Mouse (Mus musculus) right cerebral cortex, postnatal 4 days (tissue): ENCODE results near the gene Chmp2b.

Source experiments
- DNase-seq: peaks from one replicate; pipeline ENCODE4 v3.0.0-alpha.2; 2022

Chmp2b gene

DNA sequence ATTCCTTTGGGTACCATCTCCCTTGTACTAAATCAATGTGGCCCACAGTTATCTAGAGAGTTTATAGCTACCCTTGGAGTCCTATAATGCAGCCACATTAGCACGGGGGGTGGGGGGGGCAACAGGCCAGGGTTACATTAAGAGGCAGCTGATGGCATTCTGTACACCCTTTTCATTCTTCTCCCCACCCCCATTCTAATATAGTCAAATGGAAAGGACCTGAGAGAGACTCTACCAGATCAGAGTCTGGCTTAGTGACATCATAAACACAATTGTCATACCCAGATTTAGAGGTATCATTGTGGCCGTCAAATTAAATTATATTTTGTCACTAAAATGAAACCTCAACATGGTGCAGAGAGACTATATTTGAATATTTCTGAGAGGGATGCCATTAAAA lies 36.5 kb downstream of the Chmp2b start:
- DNase-seq = no peak

DNA sequence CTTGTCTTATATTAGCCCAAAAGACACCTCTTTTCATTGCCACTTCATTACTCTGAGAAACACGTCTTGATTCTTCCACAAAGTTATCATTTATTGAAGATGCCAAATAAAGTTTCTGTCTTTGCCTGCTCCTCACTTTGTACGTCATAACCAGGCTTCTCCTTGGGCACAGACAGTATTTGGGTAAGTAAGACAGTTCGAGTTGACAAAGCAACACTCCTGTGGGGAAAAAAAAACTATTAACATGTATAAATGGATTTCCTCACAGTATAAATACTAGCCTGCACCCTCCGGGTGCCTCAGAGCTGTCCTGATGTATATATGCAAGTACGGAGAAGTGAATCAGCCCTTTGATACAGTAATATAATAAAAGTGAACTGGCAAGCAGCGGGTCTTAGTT lies 42.3 kb downstream of the Chmp2b start, which contains the start of gene Pou1f1:
Gene Pou1f1 (plus strand): TSS at position 301 of the 400 bp plus-strand sequence.
- no peak for DNase-seq

DNA sequence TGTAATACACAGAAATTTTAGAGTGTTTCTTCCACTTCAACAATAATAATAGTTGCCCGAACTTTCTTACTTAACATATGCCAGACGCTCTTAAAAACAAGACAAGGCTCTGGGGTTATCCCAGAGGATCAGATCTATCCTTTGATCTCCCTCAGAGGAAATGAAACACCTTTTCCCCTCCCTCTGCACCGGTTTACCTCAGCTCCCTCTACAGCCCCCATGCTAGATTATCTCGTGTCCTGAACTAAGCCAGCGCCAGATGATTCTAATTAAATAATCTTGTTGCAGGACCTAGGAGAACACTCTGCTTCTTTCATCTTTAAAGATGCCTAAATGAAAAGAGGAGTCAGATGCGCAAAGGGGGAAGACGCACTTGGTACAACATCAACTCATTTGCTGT lies 48.3 kb downstream of the Chmp2b start:
- no peak for DNase-seq

DNA sequence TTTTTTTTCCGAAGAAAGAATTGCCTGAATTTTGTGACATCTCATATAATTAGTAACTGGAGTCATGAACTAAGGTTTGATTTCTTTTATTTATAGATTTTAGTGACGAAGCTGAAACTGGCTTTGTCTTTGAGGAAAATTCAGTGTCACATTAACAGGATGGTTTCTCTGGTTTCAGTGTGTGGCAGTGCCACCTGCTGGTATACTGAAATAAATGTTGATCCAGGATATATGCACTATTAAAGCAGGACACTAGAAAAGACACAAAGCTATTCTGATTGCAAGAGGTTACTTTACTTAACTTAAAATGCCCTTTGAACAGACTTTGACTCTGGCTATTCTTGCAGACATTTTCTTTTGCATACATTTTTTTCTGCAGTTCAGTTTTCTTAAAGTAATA lies 65.5 kb downstream of the Chmp2b start:
- DNase-seq = peak; percentile 44

DNA sequence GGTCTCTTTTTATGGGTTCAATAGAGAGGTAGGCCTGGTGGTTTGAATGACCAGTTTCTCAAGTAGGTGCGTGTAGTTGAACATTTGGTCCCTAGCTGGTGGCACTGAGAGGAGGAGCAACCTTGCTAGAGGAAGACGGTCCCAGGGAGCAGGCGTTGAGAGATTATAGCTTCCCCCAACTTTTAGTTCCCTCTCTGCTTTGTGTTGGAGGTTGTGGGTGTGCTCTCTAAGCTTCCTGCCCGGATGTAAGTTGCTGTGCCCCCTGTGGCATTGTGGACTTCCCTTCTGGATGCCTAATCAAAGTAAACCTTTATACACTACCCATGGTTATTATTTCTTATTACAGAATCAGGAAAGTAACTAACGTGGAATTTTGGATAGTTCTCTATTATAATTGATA lies 66.5 kb downstream of the Chmp2b start:
- DNase-seq = no peak
